Mouse (Mus musculus) layer of hippocampus, postnatal 10 days (tissue): ENCODE measurements around the gene Rab11fip3. TPM values are rescaled to one million over a fixed set of nuclear protein-coding genes. Genes with fewer than 3 reads are reported as not detected.
"Not testable (repeated sequence)": the region's sequence is repeated elsewhere in the genome, so short reads cannot be mapped to it uniquely, and the experiment has no call there.

Experiments used
- DNase-seq, 2 experiments: peaks; one replicate each; pipeline ENCODE4 v3.0.0; 2021; ENCODE audit warnings: low spot score in 2 of 2
- total RNA-seq, 2 experiments: library from RNA; stranded (reverse); gene quantifications; 2 replicates each; pipeline ENCODE4 v1.2.3; 2021

Rab11fip3 gene
- total RNA-seq, 2 experiments from 2014 or later: 69.6 to 79.3 TPM

GRCm38 (mm10) chr17:26042599-26043248 is 26.6 kb downstream of the Rab11fip3 start:
- DNase-seq: no peak

GRCm38 (mm10) chr17:26041111-26041802 is 28.1 kb downstream of the Rab11fip3 start:
- DNase-seq: peak; percentile 46 to 62

- not testable (repeated sequence) for DNase-seq
Observed at GRCm38 (mm10) chr17:26040711-26041110, 28.6 kb downstream of the Rab11fip3 start.

DNA sequence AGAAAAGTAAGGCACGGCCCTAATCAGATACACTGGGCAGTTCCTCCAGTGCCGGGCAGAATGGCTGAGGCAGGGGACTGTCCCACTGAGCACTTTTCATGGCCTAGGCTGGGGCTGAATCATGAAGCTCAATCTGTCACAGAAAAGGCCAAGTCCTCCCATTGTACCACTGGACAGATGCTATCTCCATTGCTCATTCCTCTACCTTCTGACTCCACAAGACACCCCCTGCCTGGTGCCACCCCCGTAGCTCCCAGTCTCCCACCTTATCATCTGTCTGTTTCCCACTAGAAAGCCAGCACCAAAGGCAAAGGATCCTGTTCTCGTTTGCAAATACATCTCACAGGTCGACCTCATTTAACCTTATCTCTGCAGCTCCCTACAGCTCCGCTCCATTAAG is 37.3 kb downstream of the Rab11fip3 start:
- DNase-seq: no peak

GRCm38 (mm10) chr17:26031583-26031982 is 37.8 kb downstream of the Rab11fip3 start:
- DNase-seq: no peak

GRCm38 (mm10) chr17:26028261-26028660 is 41.1 kb downstream of the Rab11fip3 start:
- no peak for DNase-seq

- DNase-seq: no peak
Observed at GRCm38 (mm10) chr17:26024674-26025073, 44.7 kb downstream of the Rab11fip3 start.

- no peak for DNase-seq
Observed at GRCm38 (mm10) chr17:26023966-26024365, 45.4 kb downstream of the Rab11fip3 start.

DNA sequence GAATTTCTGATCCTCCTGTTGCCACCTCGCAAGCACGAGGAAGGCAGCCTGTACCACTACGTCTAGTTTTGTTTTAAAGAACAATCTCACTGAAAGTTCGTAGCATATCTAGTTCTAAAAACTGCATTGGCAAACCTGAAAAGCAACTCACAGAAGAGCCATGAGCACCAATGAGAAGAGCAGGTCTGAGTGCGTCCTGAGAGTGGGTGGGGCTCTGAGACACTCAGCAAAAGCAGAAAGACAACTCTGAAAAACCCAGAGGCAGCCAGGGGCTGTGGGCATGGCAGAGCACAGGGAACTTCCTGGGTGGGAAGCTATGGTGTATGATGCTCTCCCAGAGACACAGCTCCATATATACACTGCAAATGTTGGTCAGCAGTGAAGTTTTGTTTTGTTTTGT is 46.2 kb downstream of the Rab11fip3 start:
- DNase-seq: no peak

DNA sequence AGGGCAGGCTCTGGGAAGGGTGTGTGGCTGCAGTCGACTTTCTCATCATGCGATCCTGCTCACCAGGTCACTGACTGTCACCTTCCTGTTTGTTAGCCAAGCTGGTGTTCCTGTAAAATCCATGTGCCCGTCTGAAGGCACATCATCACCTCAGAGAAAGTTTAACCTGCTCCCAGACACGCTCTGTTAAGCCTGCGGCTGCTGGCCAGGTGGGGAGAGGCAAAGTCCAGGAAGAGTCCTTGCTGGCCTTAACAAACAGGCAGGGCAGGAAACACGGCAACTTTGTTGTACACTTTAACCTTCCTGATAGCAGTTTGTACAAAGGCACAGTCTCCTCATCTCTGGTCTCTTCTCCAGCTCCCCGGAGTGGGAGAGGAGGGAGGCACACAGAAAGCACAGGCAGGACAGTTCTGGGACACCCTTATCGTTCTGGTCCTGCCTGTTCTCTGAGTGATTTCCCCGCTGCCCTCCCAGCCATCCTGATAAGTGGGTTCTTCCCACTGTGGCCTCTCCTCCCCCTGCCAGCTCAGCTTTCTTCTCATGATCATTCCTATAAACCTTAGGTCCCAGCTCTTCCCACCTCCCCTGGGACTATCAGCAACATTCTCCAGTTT is 47.5 kb downstream of the Rab11fip3 start:
- no peak for DNase-seq

DNA sequence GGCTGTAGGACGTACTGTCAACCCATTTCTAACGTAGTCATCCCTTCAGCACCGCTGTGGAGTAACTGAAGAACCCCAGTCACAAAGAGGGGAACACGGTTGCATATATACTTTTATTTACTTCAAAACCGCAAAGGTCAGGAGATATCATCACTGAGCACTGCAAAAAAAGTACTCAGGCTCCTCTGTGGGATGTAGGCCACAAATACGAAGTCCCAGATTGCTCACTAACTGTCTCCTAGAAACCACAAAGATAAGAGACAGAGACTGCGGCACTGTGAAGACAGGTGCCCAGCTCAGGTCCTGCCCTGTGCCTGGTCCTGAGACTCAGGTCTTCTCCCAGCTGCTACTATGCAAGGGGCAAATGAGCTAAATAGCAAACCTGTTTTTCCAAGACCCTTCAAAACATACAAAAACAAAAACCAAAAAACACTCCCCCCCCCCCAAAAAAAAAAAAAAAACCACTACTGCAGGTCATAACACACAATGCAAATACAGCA is 48.5 kb downstream of the Rab11fip3 start:
- no peak for DNase-seq

DNA sequence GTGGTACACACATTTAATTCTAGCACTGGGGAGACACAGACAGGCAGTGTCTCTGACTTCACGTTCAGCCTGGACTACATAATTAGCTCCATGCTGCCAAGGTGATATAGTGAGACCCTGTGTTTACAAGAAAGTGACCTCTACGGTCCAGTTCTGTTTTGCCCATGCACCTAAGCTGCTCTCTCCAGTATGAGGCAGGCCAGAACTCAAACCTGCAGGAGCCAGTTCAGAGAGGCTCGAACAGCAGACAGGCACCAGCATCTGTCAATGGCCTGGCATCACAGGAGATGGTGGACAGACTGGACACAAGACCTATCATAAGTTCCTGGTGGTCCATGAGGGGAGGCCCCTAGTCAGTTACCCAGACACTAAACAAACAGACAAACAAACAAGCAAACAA is 51.0 kb downstream of the Rab11fip3 start:
- no peak for DNase-seq

DNA sequence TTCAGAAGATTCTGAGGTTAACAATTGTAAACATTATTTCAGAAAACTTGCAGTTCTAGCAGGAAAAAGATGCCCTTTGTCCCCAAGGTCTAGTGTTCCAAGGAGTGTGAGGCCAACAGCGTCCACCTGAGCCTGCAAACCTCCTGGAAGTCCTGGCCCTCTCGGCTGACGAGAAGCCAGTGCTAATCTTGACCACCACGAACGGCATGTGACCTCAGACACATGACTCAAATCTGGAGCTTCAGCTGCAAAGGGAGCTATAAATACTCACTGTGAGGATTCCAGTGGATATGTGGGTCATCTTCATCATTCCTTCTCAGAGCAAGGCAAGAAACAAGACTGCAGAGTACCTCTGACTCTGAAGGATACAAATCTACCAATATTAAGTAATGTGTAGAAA is 51.4 kb downstream of the Rab11fip3 start:
- no peak for DNase-seq

DNA sequence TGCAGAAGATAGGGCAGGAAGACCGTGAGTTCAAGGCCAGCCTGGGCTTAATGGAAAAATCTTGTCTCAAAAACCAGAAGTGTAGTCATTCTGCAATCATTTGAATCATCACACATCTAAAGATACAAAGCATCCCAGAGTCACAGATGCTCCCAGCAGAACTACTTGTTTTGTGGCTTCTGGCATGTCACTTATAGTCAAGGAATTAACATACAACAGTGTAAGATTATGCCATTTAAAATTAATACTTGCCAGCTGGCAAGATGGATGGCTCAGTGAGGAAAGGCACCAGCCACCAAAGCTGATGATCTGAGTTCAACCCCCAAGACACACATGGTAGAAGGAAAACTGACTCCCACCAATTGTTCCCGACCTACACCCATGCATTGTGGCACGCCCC is 52.3 kb downstream of the Rab11fip3 start:
- DNase-seq: no peak

- DNase-seq: peak; percentile 33 to 52
Observed at GRCm38 (mm10) chr17:26013711-26014110, 55.6 kb downstream of the Rab11fip3 start.

- DNase-seq: peak; percentile 62 to 71
Observed at GRCm38 (mm10) chr17:26011841-26012460, 57.4 kb downstream of the Rab11fip3 start.

GRCm38 (mm10) chr17:26009540-26009939 is 59.8 kb downstream of the Rab11fip3 start:
- peak; percentile 84 to 87 for DNase-seq

DNA sequence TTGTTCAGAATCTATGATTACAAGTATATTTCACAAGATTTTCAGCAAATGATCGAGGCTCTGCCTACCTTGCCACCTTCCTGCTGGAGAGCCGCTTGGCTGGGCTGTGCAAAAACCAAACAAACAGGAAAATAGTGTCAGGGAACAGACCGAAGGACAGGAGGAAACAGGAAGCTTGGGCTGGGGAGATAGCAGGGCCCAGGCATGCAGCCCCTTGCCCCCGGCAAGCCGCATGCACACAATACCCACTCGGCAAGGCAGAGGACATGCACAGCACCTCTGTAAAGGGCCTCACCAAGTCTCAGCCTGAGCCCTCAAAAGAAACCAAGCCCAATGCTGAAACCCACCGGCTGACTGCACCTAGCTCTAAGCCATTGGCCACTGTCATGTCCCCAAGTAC is 60.6 kb downstream of the Rab11fip3 start:
- DNase-seq: no peak

- no peak for DNase-seq
Observed at GRCm38 (mm10) chr17:26008331-26008730, 61.0 kb downstream of the Rab11fip3 start.

GRCm38 (mm10) chr17:26007646-26008045 is 61.7 kb downstream of the Rab11fip3 start:
- no peak for DNase-seq

DNA sequence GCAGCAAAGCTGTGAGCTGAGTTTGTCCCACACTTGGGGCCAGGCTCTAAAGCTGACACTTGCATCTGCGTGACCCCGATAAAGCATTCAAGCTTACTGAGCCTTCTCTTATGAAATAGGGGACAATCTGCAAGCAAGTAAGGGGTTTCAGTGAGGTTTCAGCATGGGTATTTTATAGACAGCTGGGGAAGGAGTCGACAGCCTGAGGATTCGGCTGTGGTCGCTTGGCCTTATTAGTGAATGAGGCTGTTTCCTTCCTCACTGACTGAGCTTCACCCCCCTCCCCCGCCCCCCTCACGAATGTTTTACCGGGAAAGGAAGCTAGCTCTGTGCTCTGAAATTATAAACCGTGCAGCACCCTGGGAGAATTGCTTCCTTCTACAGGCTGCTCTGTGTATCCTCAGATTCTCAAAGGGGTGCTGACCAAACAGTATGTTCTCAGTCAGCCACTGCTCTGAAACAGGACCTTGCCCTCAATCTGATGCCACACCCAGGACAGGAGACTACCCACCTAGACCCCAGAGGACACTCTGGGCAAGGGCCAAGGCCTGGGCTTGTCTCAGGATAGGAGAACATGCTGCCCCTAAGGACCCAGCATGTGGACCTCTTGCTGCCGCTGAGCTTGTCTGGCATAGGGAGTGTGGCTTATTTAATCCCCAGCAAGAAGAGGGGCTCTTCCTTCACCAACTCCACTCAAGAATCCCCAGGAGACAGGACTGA is 63.5 kb downstream of the Rab11fip3 start:
- DNase-seq: no peak
